Mouse (Mus musculus): ENCODE data around the gene Nfe2l2.
"Not testable (repeated sequence)": the region's sequence is repeated elsewhere in the genome, so short reads cannot be mapped to it uniquely, and the experiment has no call there.

Gene Nfe2l2

DNA sequence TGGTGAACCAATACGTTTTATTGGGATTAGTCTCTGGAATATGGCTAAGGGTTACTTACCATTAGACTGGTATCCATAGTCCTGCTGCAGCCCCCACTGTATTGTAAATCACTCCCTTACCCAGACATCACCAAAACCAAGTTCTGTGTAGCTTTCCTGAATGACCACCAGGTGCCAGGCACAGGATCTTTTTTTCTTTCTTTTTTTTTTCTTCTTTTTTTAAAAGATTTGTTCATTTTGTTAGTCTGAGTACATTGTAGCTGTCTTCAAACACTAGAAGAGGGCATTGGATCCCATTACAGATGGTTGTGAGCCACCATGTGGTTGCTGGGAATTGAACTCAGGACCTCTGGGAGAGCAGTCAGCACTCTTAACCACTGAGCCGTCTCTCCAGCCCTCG lies 8.6 kb upstream of the Nfe2l2 start:
- no peak for DNase-seq (ENCODE audit: low spot score)

DNA sequence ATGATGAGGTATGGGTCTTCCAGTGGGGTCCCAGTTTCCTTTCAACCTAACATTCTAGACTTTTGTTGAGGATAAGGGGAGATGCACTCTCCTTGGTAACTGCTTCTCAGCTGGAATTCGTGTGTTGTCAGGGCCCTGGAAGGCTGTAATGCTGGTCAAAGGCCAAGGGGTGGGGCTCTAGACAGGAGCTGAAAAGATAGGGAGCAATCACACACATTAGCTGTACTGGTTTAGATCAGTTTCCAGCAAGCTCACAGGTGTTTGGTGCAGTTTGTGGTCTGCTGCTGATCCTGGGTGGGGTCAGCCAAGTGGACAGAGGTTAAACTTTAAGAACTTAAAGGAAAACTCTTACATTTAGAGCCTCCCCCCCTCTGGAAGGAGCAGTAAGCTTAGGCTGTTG lies 3.0 kb upstream of the Nfe2l2 start:
- no peak for DNase-seq (ENCODE audit: low spot score)

DNA sequence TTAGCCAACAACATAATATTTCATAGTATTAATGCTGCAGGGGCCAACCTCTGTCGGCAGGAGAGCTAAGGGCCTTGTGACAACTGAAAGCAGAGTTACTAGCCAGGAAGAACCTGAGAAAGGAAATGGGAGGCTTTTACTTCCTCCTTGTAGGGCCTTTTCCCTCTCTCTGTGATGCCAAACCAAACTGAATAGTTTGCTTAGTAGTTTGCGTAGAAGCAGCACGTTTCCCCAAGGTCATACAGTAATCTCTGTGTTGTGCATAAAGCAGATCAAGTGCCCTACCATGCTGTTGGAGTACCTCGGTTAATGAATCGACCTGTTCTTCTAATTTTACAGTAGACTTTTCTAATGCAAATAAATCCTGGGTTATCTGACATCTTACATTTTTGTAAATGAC lies 2.0 kb upstream of the Nfe2l2 start:
- DNase-seq (ENCODE audit: low spot score) = no peak

DNA sequence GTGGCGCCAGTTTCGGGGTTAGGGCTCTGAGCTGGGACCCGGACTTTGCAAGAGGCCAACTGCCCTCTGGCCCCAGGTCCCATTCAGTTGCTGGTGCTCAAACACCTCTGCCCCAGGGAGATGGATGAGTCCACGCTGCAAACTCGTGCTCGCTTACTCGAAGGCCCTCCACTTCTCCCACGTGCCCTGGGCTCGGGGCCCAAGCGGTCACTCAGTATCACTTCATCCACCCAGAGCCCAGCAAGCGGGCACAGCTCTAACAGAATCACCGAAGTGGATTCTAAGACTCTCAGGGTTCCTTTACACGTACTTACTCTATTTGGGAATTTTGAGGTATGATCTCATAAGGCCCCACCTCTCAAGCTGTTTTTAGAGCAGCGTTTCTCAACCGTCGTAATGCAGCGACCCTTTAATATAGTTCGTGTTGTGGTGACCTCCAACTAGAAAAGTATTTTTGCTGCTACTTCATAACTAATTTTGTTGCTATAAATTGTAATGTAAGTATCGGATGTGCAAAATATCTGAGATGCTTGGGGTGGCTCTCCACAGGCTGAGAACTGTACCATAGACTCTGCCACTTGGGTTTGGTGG lies 816 bp upstream of the Nfe2l2 start:
- peak; percentile 22 for DNase-seq (ENCODE audit: low spot score)

DNA sequence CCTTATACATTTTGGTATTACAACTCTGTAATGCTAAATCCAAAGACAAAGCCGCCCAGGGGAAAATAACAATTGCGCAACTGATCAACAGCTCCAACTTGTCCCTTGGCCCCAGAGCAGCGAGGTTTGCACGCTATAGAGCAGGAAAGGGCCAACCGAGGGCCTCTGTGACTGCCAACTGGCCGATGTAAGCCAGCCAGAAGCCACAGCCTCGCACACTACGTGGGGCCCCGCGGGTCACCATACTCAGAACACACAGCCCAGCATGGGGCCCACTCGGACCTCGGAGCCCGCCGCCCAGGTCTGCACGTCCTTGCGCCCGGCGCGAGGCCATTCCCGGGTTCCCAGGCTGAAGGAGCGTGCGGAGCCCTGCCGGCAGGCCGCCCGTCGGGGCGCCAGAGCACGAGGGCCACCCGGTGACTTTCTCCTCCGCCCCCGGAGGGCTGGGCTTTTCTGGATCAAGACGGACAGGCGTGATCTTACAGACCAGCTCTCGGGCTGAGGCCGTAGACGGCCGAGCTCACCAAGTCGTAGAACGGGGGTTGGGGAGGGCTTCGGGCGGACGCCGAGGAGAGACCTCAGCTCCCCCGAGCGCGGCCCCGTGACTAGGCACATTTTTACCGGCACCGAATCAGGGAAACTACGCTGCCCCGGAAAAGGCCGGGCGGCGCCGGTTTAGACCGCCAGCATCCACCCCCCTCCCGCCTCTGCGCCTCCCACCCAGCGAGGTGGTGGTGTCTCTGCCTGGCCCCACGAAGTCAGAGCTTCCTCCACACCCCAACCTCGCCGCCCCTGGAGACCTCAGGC lies 863 bp downstream of the Nfe2l2 start:
- peak; percentile 72 for DNase-seq (ENCODE audit: low spot score)

DNA sequence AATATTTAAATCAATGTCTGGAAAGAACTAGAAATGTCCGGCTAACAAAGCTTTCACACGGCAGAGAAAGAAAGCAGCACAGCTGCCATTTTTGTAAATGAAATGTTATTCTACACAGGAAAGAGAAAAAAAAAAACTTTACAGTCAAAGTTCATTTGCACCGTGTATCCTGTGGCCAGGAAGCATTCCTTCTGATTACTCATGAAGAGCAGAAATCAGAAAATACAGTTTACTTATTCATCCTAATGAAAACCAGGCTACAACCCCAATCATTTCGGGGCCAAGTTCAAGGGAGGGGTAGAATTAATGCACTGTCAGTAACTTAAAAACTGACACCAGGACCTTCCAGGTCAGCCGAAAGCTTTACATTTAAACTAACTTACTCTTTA lies 1.9 kb downstream of the Nfe2l2 start:
- no peak for DNase-seq (ENCODE audit: low spot score)

DNA sequence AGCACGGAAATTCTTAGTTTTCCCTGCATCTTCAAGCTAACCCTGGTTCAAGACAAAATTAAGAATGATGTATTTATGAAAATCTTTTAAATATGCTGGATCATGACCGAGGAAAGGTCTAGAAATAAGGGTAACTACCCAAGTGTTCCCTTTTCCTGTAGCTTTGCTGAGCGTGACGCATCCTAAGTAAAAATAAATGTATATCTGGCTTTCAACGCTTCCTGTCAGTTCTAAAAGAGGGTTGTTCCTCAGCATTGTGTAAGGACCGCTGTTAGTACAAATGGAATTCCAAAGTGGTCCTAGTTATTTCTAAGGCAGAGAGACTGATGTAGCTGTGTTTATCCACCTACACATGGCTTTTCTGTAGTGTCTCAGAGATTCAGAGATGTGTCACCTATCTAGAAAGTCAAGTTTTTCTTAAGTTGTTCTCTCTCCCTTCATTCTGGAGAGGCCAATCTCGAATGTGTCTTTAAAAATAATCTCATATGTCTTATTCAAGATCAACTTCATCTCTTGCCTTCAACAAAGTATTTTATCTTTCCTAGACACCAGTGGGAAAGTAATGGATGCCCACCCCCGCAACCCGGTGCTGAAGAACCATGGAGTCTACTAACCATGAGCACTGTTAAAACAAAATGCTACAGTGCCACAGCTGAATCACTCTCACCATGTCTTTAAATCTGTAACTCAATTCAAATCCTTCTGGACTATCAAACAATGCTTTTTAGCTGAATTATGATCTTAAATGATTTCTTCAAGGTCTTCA lies 2.4 kb downstream of the Nfe2l2 start:
- no peak for DNase-seq (ENCODE audit: low spot score)

DNA sequence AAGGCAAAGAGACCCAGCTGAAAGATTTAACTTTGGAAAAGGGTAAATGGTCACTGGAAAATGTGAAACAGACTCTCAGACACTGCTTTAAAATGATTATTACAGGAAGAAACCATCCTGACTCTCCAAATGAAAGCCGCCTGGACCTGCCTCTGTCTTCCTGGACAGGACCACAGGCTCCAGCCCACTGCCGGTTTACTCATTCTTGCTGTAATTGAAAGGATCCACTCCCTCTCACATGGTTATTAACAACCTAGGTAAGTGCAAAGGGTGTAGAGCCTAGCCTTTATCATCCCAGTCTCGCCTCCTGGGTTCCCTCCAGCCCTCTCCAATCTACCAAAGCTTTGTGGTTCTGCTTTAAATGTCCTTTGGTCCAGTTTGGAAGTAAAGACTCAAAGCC lies 3.2 kb downstream of the Nfe2l2 start:
- no peak for DNase-seq (ENCODE audit: low spot score)

DNA sequence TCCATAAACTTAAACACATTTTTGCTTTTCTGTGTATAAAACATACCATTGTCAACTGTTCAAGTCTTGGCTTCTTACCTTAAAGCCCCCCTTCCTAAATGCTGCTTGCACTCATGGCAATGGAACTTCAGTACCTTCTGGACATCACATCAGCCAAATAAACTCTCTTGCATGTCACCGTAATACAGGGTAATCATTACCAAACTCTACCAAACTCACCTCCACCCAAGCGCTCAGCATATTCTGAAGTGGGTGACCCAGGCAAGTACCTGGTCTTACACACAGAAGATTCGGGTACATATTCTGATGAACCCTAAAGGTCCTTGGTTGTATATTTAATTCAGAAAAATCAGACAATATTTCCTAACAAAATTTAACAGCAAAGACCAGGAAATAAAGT lies 3.9 kb downstream of the Nfe2l2 start:
- DNase-seq (ENCODE audit: low spot score) = no peak

DNA sequence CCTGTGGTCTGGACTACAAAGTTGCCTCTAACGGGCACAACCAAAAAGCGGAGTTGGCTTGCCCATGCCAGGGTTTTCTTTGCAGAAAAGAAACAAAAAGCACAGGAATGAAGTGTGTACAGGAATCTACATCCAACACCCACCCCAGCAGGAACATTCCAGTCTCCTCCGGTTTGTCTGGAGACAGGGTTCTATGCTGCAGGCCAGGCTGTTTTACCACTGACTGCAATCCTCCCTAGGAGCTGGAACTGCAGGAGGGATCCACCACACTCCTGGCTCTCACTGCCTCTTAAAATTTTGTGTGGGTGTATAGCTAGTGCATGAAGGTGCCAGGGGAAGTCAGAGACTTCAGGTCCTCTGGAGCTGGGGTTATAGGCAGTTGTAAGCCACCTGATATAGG lies 5.6 kb downstream of the Nfe2l2 start:
- DNase-seq (ENCODE audit: low spot score) = no peak

DNA sequence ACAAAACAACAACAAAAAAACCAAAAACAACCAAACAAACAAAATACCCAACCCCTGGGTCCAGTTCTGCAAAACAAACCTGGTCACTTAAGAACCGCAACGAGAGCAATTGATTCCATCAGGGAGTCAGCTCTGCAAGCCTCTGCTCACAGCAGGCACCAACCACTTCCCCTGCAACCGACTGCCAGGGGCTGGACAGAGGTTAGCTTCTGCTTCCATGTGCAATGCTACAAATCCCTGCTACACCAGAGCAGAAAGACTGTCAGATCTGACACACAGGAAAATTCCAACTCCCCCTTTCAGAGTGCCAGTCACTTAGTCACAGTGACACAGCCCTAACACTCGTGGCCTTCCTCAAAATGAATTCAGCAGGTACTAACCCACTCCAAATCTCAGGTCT lies 6.4 kb downstream of the Nfe2l2 start:
- DNase-seq (ENCODE audit: low spot score) = no peak

DNA sequence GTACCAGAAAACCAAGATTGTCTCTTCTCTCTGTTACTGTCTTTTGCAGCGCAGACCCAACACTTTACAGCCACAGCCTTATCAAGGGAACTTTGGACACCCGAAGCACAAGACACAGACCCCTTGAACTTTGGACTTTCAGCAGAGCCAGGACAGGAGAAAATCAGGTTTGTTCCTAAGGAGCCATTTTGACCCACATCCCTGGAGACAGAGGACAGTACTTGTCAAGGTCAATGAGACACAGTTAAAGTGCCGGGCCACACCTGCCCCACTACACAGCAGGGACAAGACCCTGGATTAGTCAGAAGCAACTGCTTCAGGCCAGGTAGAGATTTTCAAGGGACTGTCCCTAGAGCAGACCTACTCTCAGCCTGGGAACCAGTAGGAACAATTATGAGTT lies 7.2 kb downstream of the Nfe2l2 start:
- no peak for DNase-seq (ENCODE audit: low spot score)

DNA sequence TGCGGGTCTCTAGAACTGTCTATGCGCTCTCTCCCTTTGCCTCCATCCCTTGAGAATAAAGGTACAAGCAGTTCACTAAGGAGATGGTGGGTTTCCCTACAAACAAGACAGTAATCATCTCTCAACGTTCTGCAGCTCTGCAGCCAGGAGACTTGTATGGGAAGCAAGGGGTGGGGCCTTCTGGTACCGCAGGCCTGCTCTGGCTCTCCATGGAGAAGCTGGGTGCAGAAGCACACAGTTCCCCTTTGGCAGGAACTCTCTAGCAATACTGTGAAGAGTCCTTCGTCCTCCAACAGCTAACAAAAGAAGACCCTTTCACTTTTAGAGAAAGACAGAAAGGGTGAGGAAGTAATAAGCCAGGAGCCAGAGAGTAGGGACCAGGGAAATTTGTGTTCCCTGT lies 8.1 kb downstream of the Nfe2l2 start:
- DNase-seq (ENCODE audit: low spot score) = no peak

DNA sequence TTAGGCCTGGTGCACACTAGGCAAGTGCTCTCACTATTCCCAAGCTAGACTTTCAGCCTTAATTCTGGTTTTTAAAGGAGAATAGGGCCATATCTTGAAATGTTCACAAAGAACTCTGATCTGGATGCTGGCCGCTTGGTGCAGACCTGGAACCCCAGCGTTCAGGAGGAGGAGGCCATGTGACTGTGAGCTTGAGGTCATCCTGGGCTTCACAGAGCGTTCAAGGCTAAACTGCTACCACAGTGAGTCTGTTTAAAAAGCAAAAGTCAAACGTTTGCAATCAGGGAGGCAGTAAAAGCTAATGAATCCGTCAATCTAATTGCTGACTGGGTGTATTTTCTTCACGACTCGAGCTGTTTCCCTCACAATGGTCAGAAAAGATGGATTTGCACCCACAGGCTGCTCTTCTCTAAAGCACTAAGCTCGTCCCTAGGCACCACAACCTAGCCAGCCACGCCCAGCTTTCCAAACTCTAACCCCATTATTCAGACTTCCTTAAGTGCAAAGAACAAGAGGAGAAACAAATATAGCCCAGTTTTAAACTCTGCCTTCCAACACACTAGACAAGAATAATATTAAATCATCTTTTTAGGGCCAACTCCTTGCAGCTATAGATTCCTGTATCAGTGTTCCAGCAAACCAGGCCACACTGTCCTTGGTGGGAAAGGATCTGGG lies 8.6 kb downstream of the Nfe2l2 start:
- DNase-seq (ENCODE audit: low spot score) = no peak

DNA sequence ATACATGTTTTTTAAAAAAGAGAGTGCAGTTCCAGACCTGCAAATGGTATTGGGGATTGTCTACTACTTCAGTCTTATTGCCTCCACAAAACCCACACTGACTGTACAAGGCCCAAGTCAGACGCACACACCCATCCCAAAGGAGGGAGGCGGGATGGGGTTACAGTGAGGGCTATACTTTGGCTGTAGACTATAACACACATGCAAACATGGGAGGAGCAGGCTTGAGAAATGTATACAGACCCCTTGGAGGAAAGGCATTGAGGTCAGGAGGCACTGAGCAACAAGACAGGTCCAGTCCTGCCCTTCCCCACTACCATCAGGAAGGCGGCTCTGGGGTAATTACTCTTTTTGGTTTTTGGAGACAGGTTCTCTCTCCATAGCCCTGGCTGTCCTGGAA lies 9.5 kb downstream of the Nfe2l2 start:
- not testable (repeated sequence) for DNase-seq (ENCODE audit: low spot score)

DNA sequence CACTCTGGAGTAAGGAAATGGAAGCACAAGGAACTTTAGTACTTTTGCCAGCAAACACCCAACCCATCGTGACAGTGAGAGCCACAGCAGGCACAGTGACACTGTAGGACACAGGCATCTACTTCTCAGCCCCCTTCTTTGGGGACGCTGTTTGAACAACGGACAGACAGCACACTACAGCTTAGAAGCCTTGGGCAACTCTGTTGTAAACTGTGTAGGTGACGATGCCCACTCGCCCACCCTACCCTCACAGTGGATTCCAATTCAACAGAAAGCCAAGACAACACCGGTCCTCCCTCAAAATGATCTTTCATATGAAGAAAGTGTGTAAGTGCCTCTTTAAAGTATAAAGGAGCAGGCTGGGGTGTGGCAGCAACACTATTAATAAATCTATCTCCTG lies 12.1 kb downstream of the Nfe2l2 start:
- DNase-seq (ENCODE audit: low spot score) = no peak

DNA sequence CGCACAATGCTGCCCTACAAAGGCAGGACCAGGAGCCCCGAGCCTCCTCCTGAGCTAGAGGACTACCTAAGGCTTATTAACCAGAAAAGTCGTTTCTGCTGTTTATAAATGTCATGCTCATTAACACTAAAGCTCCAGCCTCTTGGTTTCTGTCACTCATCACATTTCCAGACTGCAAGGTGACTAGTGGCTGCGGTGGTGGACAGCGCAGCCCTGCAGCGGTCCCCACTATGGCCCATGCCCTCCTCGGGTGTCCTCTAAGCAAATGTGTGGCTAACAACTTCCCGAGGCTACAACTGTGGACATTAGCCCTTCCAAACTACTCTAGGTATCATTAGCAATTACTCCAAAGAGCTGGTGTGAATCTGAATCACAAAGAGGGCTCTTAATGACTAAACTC lies 13.1 kb downstream of the Nfe2l2 start:
- DNase-seq (ENCODE audit: low spot score) = no peak

DNA sequence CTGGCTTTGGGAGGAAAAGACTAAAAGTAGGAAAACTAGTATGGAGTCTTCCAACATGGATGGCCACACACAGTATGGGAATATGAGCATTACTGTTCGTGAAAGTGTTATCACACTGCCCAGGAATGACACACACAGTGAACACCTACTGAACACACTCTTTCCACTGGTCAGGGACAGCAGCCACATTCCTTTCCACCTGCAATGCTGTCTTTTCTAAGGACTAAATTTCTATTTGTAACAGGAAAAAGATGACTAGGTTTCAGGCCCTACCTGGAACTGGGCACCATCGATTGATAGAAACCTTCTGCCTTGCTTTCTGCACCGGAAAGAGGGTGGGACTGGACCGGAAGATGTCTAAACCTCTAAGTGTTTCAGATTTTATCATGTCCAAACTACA lies 13.8 kb downstream of the Nfe2l2 start:
- DNase-seq (ENCODE audit: low spot score) = no peak

DNA sequence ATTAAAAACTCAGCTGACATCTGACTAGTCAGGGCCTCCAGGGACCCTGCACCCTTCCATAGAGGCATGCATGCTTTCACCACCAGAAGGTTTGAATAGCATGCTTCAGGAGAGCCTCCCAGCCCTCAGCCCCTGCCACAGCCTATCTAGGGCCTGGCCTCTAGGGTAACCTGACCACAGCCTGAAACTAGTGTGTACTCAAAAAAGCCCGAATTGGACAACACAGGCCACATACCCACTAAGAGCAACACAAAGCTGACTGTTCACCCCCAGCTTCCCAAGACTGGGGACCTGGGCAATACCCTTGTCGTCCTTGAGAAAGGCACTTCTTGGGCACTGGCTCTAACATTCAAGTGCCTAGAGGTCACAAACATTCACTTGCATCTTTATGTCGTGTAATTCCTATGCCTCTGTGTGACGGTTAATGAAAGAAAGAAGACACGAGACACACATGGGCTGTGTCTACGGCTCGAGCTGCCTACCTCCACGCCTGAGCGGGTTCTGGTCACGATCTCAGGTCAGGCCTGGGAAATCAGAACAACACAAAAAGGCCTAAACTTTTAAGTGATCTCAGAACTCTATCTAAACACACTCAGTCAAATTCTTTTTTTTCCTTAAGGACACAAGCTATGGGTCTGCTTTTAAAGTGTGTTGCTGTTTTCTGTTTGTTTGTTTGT lies 14.8 kb downstream of the Nfe2l2 start:
- no peak for DNase-seq (ENCODE audit: low spot score)

DNA sequence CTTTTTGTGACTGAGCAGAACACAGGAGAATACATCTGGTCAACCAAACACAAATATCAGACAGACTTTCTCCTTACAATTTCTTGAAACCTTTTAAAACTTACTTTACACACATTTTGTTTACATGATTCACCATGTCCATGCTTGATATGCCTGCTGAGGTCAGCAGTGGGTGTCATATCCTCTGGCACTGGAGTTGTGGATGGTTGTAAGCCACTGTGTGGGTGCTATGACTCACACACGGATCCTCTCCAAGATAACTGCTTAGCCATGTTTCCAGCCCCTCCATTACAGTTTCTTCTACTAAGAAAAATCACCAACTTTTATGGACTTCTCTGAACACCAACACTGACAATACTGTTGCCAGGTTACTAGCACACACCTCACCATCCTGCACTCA lies 15.5 kb downstream of the Nfe2l2 start:
- DNase-seq (ENCODE audit: low spot score) = no peak

DNA sequence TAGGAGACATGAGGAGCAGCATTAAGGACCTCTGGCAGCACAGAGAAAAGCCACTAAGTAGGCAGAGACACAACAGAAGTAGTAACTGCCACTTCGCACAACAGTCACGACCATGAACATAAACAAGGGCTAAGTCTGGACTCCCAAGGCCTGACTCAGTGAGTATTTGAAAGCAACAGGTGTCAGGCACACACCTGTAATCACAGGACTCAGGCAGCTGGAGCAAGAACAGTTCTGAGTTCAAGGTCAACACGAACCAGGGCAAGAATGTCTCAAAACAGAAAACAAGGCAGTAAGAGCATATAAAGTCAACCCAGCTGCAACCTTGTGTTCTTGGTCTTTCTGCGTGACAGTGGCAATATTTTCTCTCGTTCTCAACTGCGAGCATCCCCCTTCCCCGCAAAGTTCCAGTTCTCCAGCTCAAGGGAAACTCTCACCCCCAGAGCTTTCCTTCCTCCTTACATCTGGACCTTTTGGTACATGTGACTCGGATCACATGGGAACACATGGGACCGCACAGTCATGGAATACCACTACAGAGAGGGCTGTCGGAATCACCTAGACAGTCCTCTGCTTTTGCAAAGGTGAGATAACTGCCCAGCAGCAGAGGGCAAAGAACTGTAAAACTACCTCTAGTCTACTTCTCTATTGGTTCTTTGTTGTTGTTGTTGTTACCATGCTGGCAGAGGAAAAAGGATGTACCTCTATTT lies 17.2 kb downstream of the Nfe2l2 start:
- DNase-seq (ENCODE audit: low spot score) = no peak

DNA sequence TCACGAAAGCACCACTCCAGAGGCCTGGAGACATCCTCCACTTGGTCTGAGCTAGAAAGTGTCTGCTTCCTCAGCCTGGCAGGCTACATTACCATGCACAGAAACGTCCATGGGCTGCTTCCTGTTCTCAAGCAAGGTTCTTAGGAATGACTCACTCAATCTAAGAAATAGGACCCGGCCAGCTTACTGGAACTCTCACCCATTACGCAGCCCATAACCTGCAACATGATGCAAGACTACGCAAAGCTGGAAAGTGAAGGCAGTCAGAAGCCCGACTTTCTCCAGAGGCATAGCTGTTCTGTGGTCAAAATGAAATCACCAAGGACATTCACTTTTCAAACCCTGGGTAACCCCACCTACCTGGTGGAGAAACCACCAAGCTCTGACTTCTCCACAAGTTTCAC lies 19.0 kb downstream of the Nfe2l2 start:
- no peak for DNase-seq (ENCODE audit: low spot score)
